Mouse (Mus musculus): Measurements from ENCODE around the gene Zfhx3. TPM values are rescaled to one million over a fixed set of nuclear protein-coding genes. Genes with fewer than 3 reads are reported as not detected.

The Zfhx3 gene
- polyA plus RNA-seq, 1 experiment from 2014 or later, result 8.2 TPM

GRCm38 (mm10) chr8:108717545-108717944, 775.1 kb downstream of the Zfhx3 start:
- no peak for TF ChIP-seq EP300 (IDR thresholded peaks at IDR 0.05)
- no peak for TF ChIP-seq CTCF (IDR thresholded peaks at IDR 0.05)
- Histone ChIP-seq H3K4me3 (ENCODE audit: low read depth, low read length) (no peak overlapping the region), H3K27me3 (replicated peaks; ENCODE audit: insufficient read depth, low read length) (no peaks in the 10 kb centered on the region), H3K4me1 (ENCODE audit: insufficient read depth, low read depth, low read length) (peaks cover 32% of the 10 kb centered on the region), H3K9me3 (ENCODE audit: low read length) (no peaks in the 10 kb centered on the region), H3K27ac (ENCODE audit: low read length) (peak overlapping the region; percentile 96), H3K4me2 (replicated peaks; ENCODE audit: low read depth, low read length) (peak overlapping the region; percentile 38; the same call in 1 of the 2 replicates), H3K36me3 (ENCODE audit: insufficient read depth, low read length) (no peaks in the 10 kb centered on the region), H3K9ac (replicated peaks; ENCODE audit: low read depth) (no peak overlapping the region)
- DNase-seq (ENCODE audit: low spot score) (peak; percentile 64), ATAC-seq (no peak; the same call in 1 of the 2 replicates)
- WGBS, result 55% methylated on average over 8 of the region's 8 CpGs

GRCm38 (mm10) chr8:108718031-108718430, 775.6 kb downstream of the Zfhx3 start:
- H3K4me2 ChIP-seq (replicated peaks; ENCODE audit: low read depth, low read length), result peak overlapping the region; percentile 38
- H3K4me1 ChIP-seq (ENCODE audit: insufficient read depth, low read depth, low read length), result peaks cover 32% of the 10 kb centered on the region
- peak overlapping the region; percentile 96 for H3K27ac ChIP-seq (ENCODE audit: low read length)
- 30% methylated on average over 6 of the region's 6 CpGs for WGBS
- TF ChIP-seq CTCF (IDR thresholded peaks at IDR 0.05), result no peak
- TF ChIP-seq EP300 (IDR thresholded peaks at IDR 0.05), result 0 out of 2 replicates have a peak, but pooled peaks have one; percentile 18
- H3K36me3 ChIP-seq (ENCODE audit: insufficient read depth, low read length), result no peaks in the 10 kb centered on the region
- no peaks in the 10 kb centered on the region for H3K9me3 ChIP-seq (ENCODE audit: low read length)
- ATAC-seq (peak; percentile 56), DNase-seq (ENCODE audit: low spot score) (peak; percentile 81)
- 0 out of 2 replicates have a peak overlapping the region, but pooled peaks have one; percentile 8 for H3K4me3 ChIP-seq (ENCODE audit: low read depth, low read length)
- no peaks in the 10 kb centered on the region for H3K27me3 ChIP-seq (replicated peaks; ENCODE audit: insufficient read depth, low read length)
- 0 out of 2 replicates have a peak overlapping the region, but pooled peaks have one; percentile 12 for H3K9ac ChIP-seq (replicated peaks; ENCODE audit: low read depth)

GRCm38 (mm10) chr8:108720840-108721239, 778.4 kb downstream of the Zfhx3 start:
- DNase-seq (ENCODE audit: low spot score) (no peak), ATAC-seq (no peak)
- peaks cover 25% of the 10 kb centered on the region for H3K4me1 ChIP-seq (ENCODE audit: insufficient read depth, low read depth, low read length)
- H3K4me2 ChIP-seq (replicated peaks; ENCODE audit: low read depth, low read length), result no peak overlapping the region
- H3K36me3 ChIP-seq (ENCODE audit: insufficient read depth, low read length), result no peaks in the 10 kb centered on the region
- no peak overlapping the region for H3K4me3 ChIP-seq (ENCODE audit: low read depth, low read length)
- H3K27me3 ChIP-seq (replicated peaks; ENCODE audit: insufficient read depth, low read length), result no peaks in the 10 kb centered on the region
- H3K9me3 ChIP-seq (ENCODE audit: low read length), result no peaks in the 10 kb centered on the region
- TF ChIP-seq EP300 (IDR thresholded peaks at IDR 0.05), result no peak
- no peak for TF ChIP-seq CTCF (IDR thresholded peaks at IDR 0.05)
- H3K27ac ChIP-seq (ENCODE audit: low read length), result no peak overlapping the region
- H3K9ac ChIP-seq (replicated peaks; ENCODE audit: low read depth), result no peak overlapping the region
- 26% methylated on average over 4 of the region's 4 CpGs for WGBS

GRCm38 (mm10) chr8:108722671-108723513, 780.4 kb downstream of the Zfhx3 start:
- Histone ChIP-seq H3K27ac (ENCODE audit: low read length) (peak overlapping the region; percentile 55), H3K4me2 (replicated peaks; ENCODE audit: low read depth, low read length) (no peak overlapping the region), H3K4me1 (ENCODE audit: insufficient read depth, low read depth, low read length) (peaks cover 15% of the 10 kb centered on the region), H3K27me3 (replicated peaks; ENCODE audit: insufficient read depth, low read length) (no peaks in the 10 kb centered on the region), H3K9me3 (ENCODE audit: low read length) (no peaks in the 10 kb centered on the region), H3K4me3 (ENCODE audit: low read depth, low read length) (no peak overlapping the region), H3K9ac (replicated peaks; ENCODE audit: low read depth) (no peak overlapping the region), H3K36me3 (ENCODE audit: insufficient read depth, low read length) (no peaks in the 10 kb centered on the region)
- DNase-seq (ENCODE audit: low spot score), result peak; percentile 85
- peak; percentile 73 for ATAC-seq
- 16% methylated on average over 8 of the region's 8 CpGs for WGBS
- TF ChIP-seq CTCF (IDR thresholded peaks at IDR 0.05), result no peak
- TF ChIP-seq EP300 (IDR thresholded peaks at IDR 0.05), result no peak

- Histone ChIP-seq H3K27me3 (replicated peaks; ENCODE audit: insufficient read depth, low read length) (no peaks in the 10 kb centered on the region), H3K4me3 (ENCODE audit: low read depth, low read length) (no peak overlapping the region), H3K9me3 (ENCODE audit: low read length) (no peaks in the 10 kb centered on the region), H3K4me2 (replicated peaks; ENCODE audit: low read depth, low read length) (no peak overlapping the region), H3K4me1 (ENCODE audit: insufficient read depth, low read depth, low read length) (peaks cover 8% of the 10 kb centered on the region; the same call in 1 of the 2 replicates), H3K36me3 (ENCODE audit: insufficient read depth, low read length) (no peaks in the 10 kb centered on the region), H3K27ac (ENCODE audit: low read length) (no peak overlapping the region; the same call in 1 of the 2 replicates), H3K9ac (replicated peaks; ENCODE audit: low read depth) (no peak overlapping the region)
- 51% methylated on average over 11 of the region's 11 CpGs for WGBS
- no peak for DNase-seq (ENCODE audit: low spot score)
- TF ChIP-seq CTCF (IDR thresholded peaks at IDR 0.05), result no peak
- TF ChIP-seq EP300 (IDR thresholded peaks at IDR 0.05), result no peak
- no peak for ATAC-seq
Observed at GRCm38 (mm10) chr8:108723636-108724035, 781.2 kb downstream of the Zfhx3 start.

GRCm38 (mm10) chr8:108724818-108725506, 782.5 kb downstream of the Zfhx3 start:
- no peak overlapping the region for H3K9ac ChIP-seq (replicated peaks; ENCODE audit: low read depth)

More at GRCm38 (mm10) chr8:108724818-108725506, 782.5 kb downstream of the Zfhx3 start:
- no peak for TF ChIP-seq EP300 (IDR thresholded peaks at IDR 0.05)
- no peak for TF ChIP-seq CTCF (IDR thresholded peaks at IDR 0.05)
- H3K4me2 ChIP-seq (replicated peaks; ENCODE audit: low read depth, low read length), result no peak overlapping the region
- 61% methylated on average over 10 of the region's 11 CpGs for WGBS
- no peaks in the 10 kb centered on the region for H3K36me3 ChIP-seq (ENCODE audit: insufficient read depth, low read length)
- H3K4me3 ChIP-seq (ENCODE audit: low read depth, low read length), result no peak overlapping the region
- no peaks in the 10 kb centered on the region for H3K9me3 ChIP-seq (ENCODE audit: low read length)
- peaks cover 15% of the 10 kb centered on the region for H3K4me1 ChIP-seq (ENCODE audit: insufficient read depth, low read depth, low read length)
- no peaks in the 10 kb centered on the region for H3K27me3 ChIP-seq (replicated peaks; ENCODE audit: insufficient read depth, low read length)
- H3K27ac ChIP-seq (ENCODE audit: low read length), result no peak overlapping the region
- ATAC-seq (no peak), DNase-seq (ENCODE audit: low spot score) (no peak)
